Mouse (Mus musculus) hindbrain, postnatal 0 days (tissue): ENCODE data around the gene Nlrp4b. TPM values are rescaled to one million over a fixed set of nuclear protein-coding genes. Genes with fewer than 3 reads are reported as not detected.
"Not testable (repeated sequence)": the region's sequence is repeated elsewhere in the genome, so short reads cannot be mapped to it uniquely, and the experiment has no call there.

ENCODE experiments used
- ATAC-seq: fragments of 200-750 bp; cut with Nextera tagmentation; 2 replicates; pipeline ENCODE4 v1.8.0; 2017; ENCODE audit warnings: mild to moderate bottlenecking, moderate TSS enrichment, moderate library complexity
- DNase-seq: peaks from one replicate; pipeline ENCODE4 v3.0.0-alpha.2; 2015; ENCODE audit warnings: low spot score
- H3K27ac ChIP-seq: fragments of 300-500 bp; sonication (generic); 2 replicates; pipeline ENCODE4 v1.5.1; 2014; ENCODE audit warnings: mild to moderate bottlenecking
- H3K27me3 ChIP-seq: fragments of 300-500 bp; sonication (generic); 2 replicates; pipeline ENCODE4 v1.6.1; 2014; ENCODE audit warnings: low read length, mixed read lengths; ENCODE audit not compliant: insufficient read depth
- H3K36me3 ChIP-seq: fragments of 300-500 bp; sonication (generic); 2 replicates; pipeline ENCODE4 v1.6.1; 2014; ENCODE audit warnings: low read length, mixed read lengths; ENCODE audit not compliant: insufficient read depth
- H3K4me1 ChIP-seq: fragments of 300-500 bp; sonication (generic); 2 replicates; pipeline ENCODE4 v1.6.1; 2014; ENCODE audit warnings: antibody characterized with exemption, low read length, mixed read lengths; ENCODE audit not compliant: insufficient read depth
- H3K4me2 ChIP-seq: fragments of 300-500 bp; sonication (generic); 2 replicates; pipeline ENCODE4 v1.6.1; 2014; ENCODE audit warnings: low read depth, mild to moderate bottlenecking, low read length, moderate library complexity, mixed read lengths
- H3K4me3 ChIP-seq: fragments of 300-500 bp; sonication (generic); 2 replicates; pipeline ENCODE4 v1.5.1; 2014; ENCODE audit warnings: low read length
- H3K9ac ChIP-seq: fragments of 300-500 bp; sonication (generic); replicated peaks from 2 replicates; pipeline ENCODE4 v1.6.1; 2014; ENCODE audit warnings: mild to moderate bottlenecking, low read length, moderate library complexity, mixed read lengths
- H3K9me3 ChIP-seq: fragments of 300-500 bp; sonication (generic); 2 replicates; pipeline ENCODE4 v1.6.1; 2016; ENCODE audit warnings: low read length, mixed read lengths
- CTCF ChIP-seq: IDR thresholded peaks from 2 replicates; pipeline ENCODE4 v1.5.1; 2016; ENCODE audit warnings: antibody characterized with exemption, control low read depth, low read depth
- WGBS: fragments of 180-500 bp; shearing (Covaris S2); extraction: QIAGEN DNeasy Blood & Tissue Kit; methylation state at CpG from one replicate; pipeline ENCODE4 v1.1.7; 2014; 5-methylcytosine and 5-hydroxymethylcytosine counted together
- polyA plus RNA-seq: library from polyadenylated mRNA; unstranded; fragments of >200 nt; fragmentation: Nextera tagmentation; extraction: Ambion mirVana; gene quantifications from 2 replicates; pipeline ENCODE4 v1.2.1, GENCODE M21; 2015
- total RNA-seq: library from RNA; depleted of rRNA; stranded (reverse); fragments of >200 nt; gene quantifications from 2 replicates; pipeline ENCODE4 v1.2.3, GENCODE M21; 2014; rRNA removed

Nlrp4b gene
- total RNA-seq (not detected in 2 replicates), polyA plus RNA-seq (not detected in 2 replicates)

DNA sequence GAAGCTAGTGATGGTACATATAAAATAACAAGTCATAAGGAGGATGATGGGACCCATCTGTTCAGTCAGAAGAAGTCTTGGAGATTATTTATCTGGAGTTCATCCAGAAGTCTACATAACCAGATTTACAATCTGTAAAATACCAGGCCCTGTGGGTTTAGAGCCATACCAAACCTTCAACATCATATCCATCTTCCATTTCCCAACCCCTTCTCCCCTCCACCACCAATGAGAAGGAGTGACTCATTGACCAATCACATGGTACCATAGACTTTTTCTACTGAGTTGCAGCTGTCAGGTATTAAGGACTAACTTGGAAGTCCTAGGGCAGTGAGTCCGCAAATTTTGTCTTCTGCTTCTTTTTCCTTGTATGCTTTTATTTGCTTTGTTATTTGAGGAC is at the start of gene Nlrp4b:
TSS of gene Nlrp4b (plus strand) at position 301 of the 400 bp plus-strand sequence.
- Histone ChIP-seq H3K36me3 (no peaks in the 10 kb centered on the region), H3K27me3 (no peaks in the 10 kb centered on the region), H3K4me3 (no peak within 1 kb of the TSS), H3K4me2 (no peak within 1 kb of the TSS), H3K9ac (no peak within 1 kb of the TSS), H3K4me1 (no peaks in the 10 kb centered on the region), H3K27ac (no peak within 1 kb of the TSS), H3K9me3 (peaks cover 23% of the 10 kb centered on the region)
- no peak for TF ChIP-seq CTCF
- no peak for ATAC-seq
- WGBS, result 87% methylated on average over 1 of the region's 1 CpGs
- DNase-seq, result no peak

DNA sequence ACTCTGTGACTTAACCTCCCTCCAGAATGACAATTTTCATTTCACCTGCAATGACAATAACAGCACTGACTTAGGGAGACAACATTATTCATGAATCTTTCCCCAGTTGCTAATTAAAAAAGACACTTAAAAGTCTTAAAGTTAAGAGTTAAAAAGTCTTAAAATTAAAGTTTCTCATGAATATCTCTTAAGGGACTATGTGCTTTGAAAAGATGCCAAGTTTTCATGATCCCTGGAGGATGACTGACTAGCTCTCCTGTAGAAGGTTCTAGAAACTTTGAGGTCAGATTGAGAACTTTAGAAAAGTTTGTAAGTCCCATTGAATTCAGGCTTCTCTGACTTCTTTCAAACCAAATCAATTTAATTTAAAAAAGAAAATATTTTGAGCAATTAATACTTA is 66.7 kb downstream of the Nlrp4b start, which contains the start of gene Vmn1r71:
TSS of gene Vmn1r71 (minus strand) at position 101 of the 400 bp plus-strand sequence.
- H3K27me3 ChIP-seq, result no peaks in the 10 kb centered on the region

DNA sequence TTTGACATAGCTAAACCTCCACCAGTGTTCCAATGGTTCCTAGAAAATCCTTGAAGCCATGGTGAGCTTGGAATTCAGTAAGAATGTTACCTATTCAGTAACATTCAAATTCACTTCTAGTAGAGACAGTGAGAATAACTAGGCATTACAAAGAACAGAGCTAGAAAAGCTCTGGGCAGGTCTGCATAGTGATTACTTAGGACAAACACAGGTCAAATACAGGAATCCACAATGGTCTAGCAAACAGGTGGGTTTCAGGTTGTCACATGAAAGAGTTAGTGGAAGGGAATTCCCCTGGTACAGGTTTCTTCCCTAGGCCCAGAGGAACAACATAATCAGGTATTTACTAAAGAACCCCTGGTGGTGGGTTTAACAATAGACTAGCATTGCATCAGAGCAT is 70.0 kb downstream of the Nlrp4b start:
- H3K9me3 ChIP-seq, result peaks cover 10% of the 10 kb centered on the region
- H3K4me3 ChIP-seq, H3K36me3 ChIP-seq, ATAC-seq, H3K4me1 ChIP-seq, H3K9ac ChIP-seq, H3K4me2 ChIP-seq, H3K27ac ChIP-seq, DNase-seq, H3K27me3 ChIP-seq: not testable (repeated sequence)

More for the DNA sequence above, 66.7 kb downstream of the Nlrp4b start, which contains the start of gene Vmn1r71:
- Histone ChIP-seq H3K9me3 (peaks cover 15% of the 10 kb centered on the region), H3K36me3 (no peaks in the 10 kb centered on the region), H3K4me1 (no peaks in the 10 kb centered on the region), H3K4me3 (no peak within 1 kb of the TSS), H3K4me2 (no peak within 1 kb of the TSS), H3K27ac (no peak within 1 kb of the TSS), H3K9ac (no peak within 1 kb of the TSS)
- ATAC-seq, result no peak
- no peak for TF ChIP-seq CTCF
- DNase-seq, result no peak

Other genes with a start within 250 kb of the Nlrp4b start
- not detected in 2 replicates for gene Vmn1r67, start 244.5 kb upstream of the Nlrp4b start, total RNA-seq
- not detected in 2 replicates for gene Vmn1r67, start 244.5 kb upstream of the Nlrp4b start, polyA plus RNA-seq
- gene Zik1, start 192.4 kb upstream of the Nlrp4b start, total RNA-seq, result 12.8 and 20.3 TPM in 2 replicates
- gene Zik1, start 192.4 kb upstream of the Nlrp4b start, polyA plus RNA-seq, result 13.5 TPM in 2 replicates
- not detected in 2 replicates for gene Vmn1r68, start 129.3 kb upstream of the Nlrp4b start, total RNA-seq
- gene Vmn1r68, start 129.3 kb upstream of the Nlrp4b start, polyA plus RNA-seq, result not detected in 2 replicates
- not detected in 2 replicates for gene Vmn1r69, start 74.1 kb upstream of the Nlrp4b start, total RNA-seq
- gene Vmn1r69, start 74.1 kb upstream of the Nlrp4b start, polyA plus RNA-seq, result not detected in 2 replicates
- not detected in 2 replicates for gene Vmn1r70, start 56.3 kb upstream of the Nlrp4b start, total RNA-seq
- not detected in 2 replicates for gene Vmn1r70, start 56.3 kb upstream of the Nlrp4b start, polyA plus RNA-seq
- gene Vmn1r71, start 66.6 kb downstream of the Nlrp4b start, total RNA-seq, result not detected in 2 replicates
- gene Vmn1r71, start 66.6 kb downstream of the Nlrp4b start, polyA plus RNA-seq, result not detected in 2 replicates
- gene Zscan4b, start 217.3 kb downstream of the Nlrp4b start, total RNA-seq, result not detected in 2 replicates
- gene Zscan4b, start 217.3 kb downstream of the Nlrp4b start, polyA plus RNA-seq, result not detected in 2 replicates